Mouse (Mus musculus) hindbrain, embryonic 10.5 days (tissue): Measurements from ENCODE around the gene Gm4985. TPM values are rescaled to one million over a fixed set of nuclear protein-coding genes. Genes with fewer than 3 reads are reported as not detected.
"Not testable (repeated sequence)": the region's sequence is repeated elsewhere in the genome, so short reads cannot be mapped to it uniquely, and the experiment has no call there.

Experiments used
- DNase-seq: peaks from one replicate; pipeline ENCODE4 v3.0.0-alpha.2; 2017; ENCODE audit warnings: low spot score
- H3K27ac ChIP-seq: fragments of 300-500 bp; sonication (generic); 2 replicates; pipeline ENCODE4 v1.5.1; 2016; ENCODE audit warnings: mild to moderate bottlenecking, moderate library complexity
- H3K27me3 ChIP-seq: fragments of 300-500 bp; sonication (generic); 2 replicates; pipeline ENCODE4 v1.6.1; 2016; ENCODE audit warnings: mild to moderate bottlenecking; ENCODE audit not compliant: poor library complexity, insufficient read depth, severe bottlenecking
- H3K36me3 ChIP-seq: fragments of 300-500 bp; sonication (generic); 2 replicates; pipeline ENCODE4 v1.6.1; 2016; ENCODE audit warnings: mild to moderate bottlenecking, moderate library complexity
- H3K4me1 ChIP-seq: fragments of 300-500 bp; sonication (generic); replicated peaks from 2 replicates; pipeline ENCODE4 v1.6.1; 2016; ENCODE audit warnings: mild to moderate bottlenecking
- H3K4me3 ChIP-seq: fragments of 300-500 bp; sonication (generic); 2 replicates; pipeline ENCODE4 v1.5.1; 2016; ENCODE audit warnings: mild to moderate bottlenecking, moderate library complexity
- H3K9me3 ChIP-seq: fragments of 300-500 bp; sonication (generic); 2 replicates; pipeline ENCODE4 v1.6.1; 2016; ENCODE audit warnings: mild to moderate bottlenecking, moderate library complexity
- WGBS: fragments of 180-500 bp; shearing (Covaris S2); methylation state at CpG from one replicate; pipeline ENCODE4 v1.1.7; 2016; 5-methylcytosine and 5-hydroxymethylcytosine counted together
- polyA plus RNA-seq: library from polyadenylated mRNA; unstranded; fragments of >200 nt; fragmentation: Nextera tagmentation; extraction: Ambion mirVana; gene quantifications from 2 replicates; pipeline ENCODE4 v1.2.1, GENCODE M21; 2016

Gm4985 gene
- not detected in 2 replicates for polyA plus RNA-seq

DNA sequence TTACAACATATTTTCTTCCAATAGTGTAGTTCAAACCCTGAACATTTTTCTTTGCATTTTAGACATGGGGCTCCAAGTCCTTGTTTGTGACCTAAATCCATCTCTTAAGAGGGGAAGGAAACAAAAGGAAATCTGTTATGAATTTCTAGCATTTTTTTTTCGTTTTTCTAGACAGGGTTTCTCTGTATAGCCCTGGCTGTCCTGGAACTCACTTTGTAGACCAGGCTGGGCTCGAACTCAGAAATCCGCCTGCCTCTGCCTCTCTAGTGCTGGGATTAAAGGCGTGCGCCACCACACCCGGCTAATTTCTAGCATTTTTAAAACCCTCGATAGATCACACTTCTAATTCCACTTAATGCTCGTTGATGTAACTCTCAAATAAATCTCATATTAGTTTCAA, at the start of gene Gm4985:
Gene Gm4985, minus strand, starts transcription at position 101 of the 400 bp plus-strand sequence.
- not testable (repeated sequence) for H3K4me1 ChIP-seq, H3K4me3 ChIP-seq, H3K27me3 ChIP-seq, DNase-seq, H3K36me3 ChIP-seq, H3K27ac ChIP-seq
- peaks cover 10% of the 10 kb centered on the region; the same call in 1 of the 2 replicates for H3K9me3 ChIP-seq
- 88% methylated on average over 8 of the region's 8 CpGs for WGBS

GRCm38 (mm10) chrX:23954161-23954560, 4.6 kb downstream of the Gm4985 start:
- no peak overlapping the region for H3K27ac ChIP-seq
- H3K4me1 ChIP-seq = no peaks in the 10 kb centered on the region
- 65% methylated on average over 2 of the region's 2 CpGs for WGBS
- peaks cover 11% of the 10 kb centered on the region; the same call in 1 of the 2 replicates for H3K9me3 ChIP-seq
- no peaks in the 10 kb centered on the region for H3K27me3 ChIP-seq
- no peak overlapping the region for H3K4me3 ChIP-seq
- H3K36me3 ChIP-seq = no peaks in the 10 kb centered on the region
- no peak for DNase-seq

Other genes starting within 250 kb of the Gm4985 start
- gene Gm4907, start 76.4 kb downstream of the Gm4985 start, polyA plus RNA-seq = not detected in 2 replicates